Mouse (Mus musculus): ENCODE data around the gene Mfap5.
"Not testable (repeated sequence)": the region's sequence is repeated elsewhere in the genome, so short reads cannot be mapped to it uniquely, and the experiment has no call there.

Mfap5 gene

GRCm38 (mm10) chr6:122505545-122505944, at the start of gene Mfap5:
TSS of gene Mfap5 (plus strand) at chr6:122505845.
- no peak for DNase-seq (ENCODE audit: extremely low spot score)

GRCm38 (mm10) chr6:122458946-122459693, 46.5 kb upstream of the Mfap5 start:
- DNase-seq (ENCODE audit: extremely low spot score) = no peak

- DNase-seq (ENCODE audit: extremely low spot score) = no peak
Measured at GRCm38 (mm10) chr6:122466092-122466713, 39.4 kb upstream of the Mfap5 start.

- no peak for DNase-seq (ENCODE audit: extremely low spot score)
Measured at GRCm38 (mm10) chr6:122469030-122469640, 36.5 kb upstream of the Mfap5 start.

- no peak for DNase-seq (ENCODE audit: extremely low spot score)
Measured at GRCm38 (mm10) chr6:122470240-122470639, 35.4 kb upstream of the Mfap5 start.

GRCm38 (mm10) chr6:122471461-122471860, 34.2 kb upstream of the Mfap5 start:
- not testable (repeated sequence) for DNase-seq (ENCODE audit: extremely low spot score)

- no peak for DNase-seq (ENCODE audit: extremely low spot score)
Measured at GRCm38 (mm10) chr6:122478062-122478461, 27.6 kb upstream of the Mfap5 start.

- peak; percentile 65 for DNase-seq (ENCODE audit: extremely low spot score)
Measured at GRCm38 (mm10) chr6:122485401-122486296, 20.0 kb upstream of the Mfap5 start.

GRCm38 (mm10) chr6:122486297-122487117, 19.1 kb upstream of the Mfap5 start:
- peak; percentile 87 for DNase-seq (ENCODE audit: extremely low spot score)

- DNase-seq (ENCODE audit: extremely low spot score) = no peak
Measured at GRCm38 (mm10) chr6:122490929-122491512, 14.6 kb upstream of the Mfap5 start.

GRCm38 (mm10) chr6:122491557-122491956, 14.1 kb upstream of the Mfap5 start:
- DNase-seq (ENCODE audit: extremely low spot score) = peak; percentile 93

- DNase-seq (ENCODE audit: extremely low spot score) = peak; percentile 11
Measured at GRCm38 (mm10) chr6:122492479-122492878, 13.2 kb upstream of the Mfap5 start.

GRCm38 (mm10) chr6:122493799-122494472, 11.7 kb upstream of the Mfap5 start:
- peak; percentile 22 for DNase-seq (ENCODE audit: extremely low spot score)

- DNase-seq (ENCODE audit: extremely low spot score) = peak; percentile 75
Measured at GRCm38 (mm10) chr6:122495082-122495881, 10.4 kb upstream of the Mfap5 start.

- DNase-seq (ENCODE audit: extremely low spot score) = peak; percentile 33
Measured at GRCm38 (mm10) chr6:122496501-122496900, 9.1 kb upstream of the Mfap5 start.

- no peak for DNase-seq (ENCODE audit: extremely low spot score)
Measured at GRCm38 (mm10) chr6:122498661-122499060, 7.0 kb upstream of the Mfap5 start, which contains the start of gene Rimklb. TSS of gene Rimklb (minus strand) at chr6:122498761.

GRCm38 (mm10) chr6:122505041-122505440, 604 bp upstream of the Mfap5 start:
- no peak for DNase-seq (ENCODE audit: extremely low spot score)

- no peak for DNase-seq (ENCODE audit: extremely low spot score)
Measured at GRCm38 (mm10) chr6:122508494-122508893, 2.8 kb downstream of the Mfap5 start.
